Mouse (Mus musculus) gastrocnemius, postnatal 36 days (tissue): ENCODE measurements around the gene Itpr3. TPM values are rescaled to one million over a fixed set of nuclear protein-coding genes. Genes with fewer than 3 reads are reported as not detected.

ENCODE experiments used
- DNase-seq, 2 experiments: peaks; one replicate each; pipeline ENCODE4 v3.0.0; 2022
- intact Hi-C: fragments of 180-260 bp; cut with DNase I; formaldehyde crosslinking; loops from one replicate; pipeline ENCODE4 v1.15.1; 2025
- long read RNA-seq, 2 experiments: library from polyadenylated mRNA; stranded (forward); transcript quantifications; one replicate each; pipeline ENCODE4 v2.0.0; 2021
- total RNA-seq, 2 experiments: library from RNA; stranded (reverse); gene quantifications; 2 replicates each; pipeline ENCODE4 v1.2.3; 2021

Itpr3 gene
- total RNA-seq, result 1 to 10 TPM; 1.8 to 2.2 TPM
- long read RNA-seq, experiment 1, result 0 reads
- long read RNA-seq, experiment 2, result 0 reads

DNA sequence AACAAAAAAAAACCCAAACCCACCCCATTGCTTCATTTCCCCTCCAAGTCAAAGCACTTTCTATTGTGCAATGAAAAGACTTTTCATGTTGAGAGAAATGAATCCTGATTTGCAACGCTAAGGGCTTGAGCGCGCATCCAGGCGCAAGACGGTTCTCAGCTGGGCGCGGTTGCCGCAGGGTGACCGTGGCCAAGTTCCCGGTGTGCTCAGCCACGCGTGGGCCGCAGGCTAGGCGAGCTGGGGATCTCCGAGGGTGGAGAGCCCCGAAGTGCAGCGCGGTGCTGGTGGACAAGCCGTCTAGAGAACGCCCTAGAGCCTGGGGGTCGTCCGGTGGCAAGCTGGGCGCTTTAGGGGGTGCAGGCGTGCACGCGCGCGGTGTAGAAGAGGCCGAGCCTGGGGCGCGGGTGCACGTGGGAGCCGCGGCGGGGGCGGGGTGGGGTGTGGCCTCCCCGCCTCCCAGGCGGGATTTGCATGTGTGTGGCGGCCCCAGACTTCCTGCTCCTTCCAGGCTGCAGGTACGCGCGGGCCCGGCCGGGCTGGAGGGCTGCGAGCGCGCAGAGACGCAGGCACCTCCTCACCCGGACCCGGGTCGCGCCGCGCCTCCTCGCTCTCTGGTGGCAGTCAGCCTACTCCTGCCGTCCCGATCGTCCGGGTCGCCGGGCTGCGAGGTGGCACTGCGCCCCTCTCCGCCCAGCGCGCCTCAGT is at the start of gene Itpr3:
TSS of gene Itpr3 (plus strand) at position 493 of the 705 bp plus-strand sequence.
- intact Hi-C loops, result no loop called here
- peak; percentile 49 to 57 for DNase-seq

DNA sequence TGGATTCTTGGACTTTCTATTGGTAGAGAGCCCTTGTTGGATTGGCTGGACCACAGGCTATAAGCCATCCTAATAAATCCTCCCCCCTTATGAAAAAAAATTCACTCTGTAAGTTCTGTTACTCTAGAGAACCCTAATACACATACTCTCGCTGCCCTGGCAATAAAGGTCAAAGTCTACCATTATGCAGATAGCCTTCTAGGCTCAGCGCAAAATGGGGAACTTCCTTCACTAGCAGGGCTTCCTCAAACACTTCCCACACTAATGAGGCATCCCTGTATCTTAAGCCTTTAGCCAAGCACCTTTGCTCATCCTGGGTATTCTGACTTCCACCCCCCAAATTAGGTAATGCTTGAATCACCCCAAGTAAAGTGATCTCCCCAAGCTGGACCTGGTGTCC is 48.8 kb upstream of the Itpr3 start:
- intact Hi-C loops, result no loop called here
- no peak for DNase-seq

DNA sequence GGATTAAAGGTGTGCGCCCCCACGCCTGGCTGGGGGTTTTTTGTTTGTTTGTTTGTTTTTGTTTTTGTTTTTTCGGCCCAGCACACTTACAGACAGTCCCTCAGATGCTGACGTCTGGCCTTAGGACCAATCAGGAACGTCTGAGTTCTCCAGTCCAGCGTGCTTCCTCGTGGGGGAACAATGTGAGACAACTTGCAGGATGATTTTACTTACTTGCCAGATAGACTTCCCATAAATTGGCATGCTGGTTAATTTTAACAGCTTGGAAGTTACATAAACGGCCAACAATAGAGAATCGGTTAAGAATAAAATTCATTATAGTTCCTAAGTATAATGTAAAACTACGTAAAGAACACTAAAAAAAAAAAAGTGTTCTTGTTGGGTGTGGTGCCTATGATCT is 45.9 kb upstream of the Itpr3 start:
- DNase-seq, result no peak
- intact Hi-C loops, result no loop called here

DNA sequence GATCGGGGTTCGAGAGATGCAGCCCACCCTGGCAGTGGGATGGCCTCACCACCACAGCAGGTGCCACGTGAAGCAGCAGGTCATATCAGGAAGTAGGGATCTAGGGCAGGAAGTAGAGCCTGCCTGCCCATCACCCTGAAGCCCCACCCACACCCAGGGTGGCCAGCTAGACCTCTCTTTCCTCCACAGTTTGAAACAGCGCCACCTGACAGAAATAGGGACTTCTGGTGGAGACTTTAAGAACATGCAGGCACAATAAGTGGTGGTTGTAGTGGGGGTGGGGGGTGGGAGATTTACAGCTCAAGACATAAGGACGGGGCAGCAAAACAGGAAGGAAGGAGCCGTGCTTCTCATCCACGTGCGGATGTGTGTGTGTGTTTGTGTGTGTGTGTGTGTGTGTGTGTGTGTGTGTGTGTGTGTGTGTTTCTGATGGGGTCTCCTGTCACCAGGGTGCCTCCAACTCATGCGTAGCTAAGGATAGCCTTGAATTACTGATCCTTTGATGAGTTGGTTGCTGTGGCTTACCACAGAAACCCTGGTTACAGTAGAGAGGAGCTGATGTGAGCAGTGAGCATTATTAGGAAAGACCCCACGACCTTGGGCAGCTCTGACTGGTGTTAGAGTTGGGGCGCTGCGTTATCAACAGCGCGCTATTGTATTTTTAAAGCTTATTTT is 45.0 kb upstream of the Itpr3 start:
- no peak for DNase-seq
- intact Hi-C loops, result no loop called here

DNA sequence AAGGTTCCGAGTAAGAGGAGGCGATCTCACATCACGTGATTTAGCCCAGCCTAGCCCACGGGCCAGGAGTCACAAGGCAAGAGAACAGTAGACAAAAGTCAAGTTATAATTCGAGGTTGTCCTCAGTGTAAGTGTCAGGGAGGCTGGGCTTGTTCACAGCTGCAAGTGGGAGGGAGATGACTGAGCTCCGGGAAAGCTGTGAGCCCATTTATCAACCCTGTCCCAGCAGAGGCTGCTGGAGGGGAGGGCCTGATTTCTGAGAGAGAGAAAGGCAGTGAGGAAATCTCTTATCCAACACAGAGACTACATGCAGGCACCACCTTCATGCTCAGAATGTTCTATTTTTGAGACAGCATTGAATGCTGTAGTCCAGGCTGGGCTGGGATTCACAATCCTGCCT is 44.2 kb upstream of the Itpr3 start:
- intact Hi-C loops, result no loop called here
- no peak for DNase-seq

DNA sequence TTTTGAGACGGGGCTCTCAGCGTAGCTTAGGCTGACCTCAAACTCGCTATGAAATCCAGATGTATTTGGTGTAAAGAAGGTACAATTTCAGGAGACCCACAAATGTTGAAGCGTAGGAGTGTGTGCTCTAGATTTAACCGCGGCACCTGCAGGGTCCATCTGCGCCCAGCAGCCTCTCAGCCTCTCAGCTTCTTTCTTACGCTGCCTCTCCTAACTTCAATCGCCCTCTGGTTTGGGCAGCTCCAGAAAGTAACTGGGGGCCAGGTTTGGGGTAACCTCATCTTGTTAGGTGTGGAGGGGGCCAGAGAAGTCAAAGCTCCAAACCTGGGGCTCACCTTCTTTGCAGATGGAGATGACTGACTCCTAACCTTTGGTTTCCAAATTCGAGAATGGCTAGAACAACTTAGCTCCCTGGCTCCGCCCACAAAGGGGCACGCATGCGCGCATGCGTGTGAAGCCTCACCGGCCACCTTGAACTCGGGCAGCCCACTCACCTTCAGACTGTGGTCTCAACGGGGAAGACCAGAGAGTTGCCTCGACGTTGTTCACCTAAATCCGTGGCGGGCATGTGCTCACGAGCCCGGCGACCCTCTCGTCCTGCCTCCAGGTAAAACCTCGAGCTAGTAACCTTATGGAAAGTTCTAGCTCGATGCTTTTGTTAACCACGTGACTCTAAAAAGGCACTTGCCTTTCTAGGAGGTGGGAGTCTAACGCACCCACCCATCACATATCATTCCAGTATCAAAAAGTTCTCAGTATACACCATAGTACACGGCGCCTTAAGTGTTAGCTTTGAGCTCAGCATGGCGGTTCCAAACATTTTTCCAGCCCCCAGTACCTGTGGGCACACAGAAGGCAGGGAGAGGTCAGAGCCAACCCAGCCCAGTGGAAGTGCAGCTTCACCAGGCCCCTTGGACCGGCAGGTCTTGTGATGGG is 39.3 kb upstream of the Itpr3 start:
- intact Hi-C loops, result no loop called here

DNA sequence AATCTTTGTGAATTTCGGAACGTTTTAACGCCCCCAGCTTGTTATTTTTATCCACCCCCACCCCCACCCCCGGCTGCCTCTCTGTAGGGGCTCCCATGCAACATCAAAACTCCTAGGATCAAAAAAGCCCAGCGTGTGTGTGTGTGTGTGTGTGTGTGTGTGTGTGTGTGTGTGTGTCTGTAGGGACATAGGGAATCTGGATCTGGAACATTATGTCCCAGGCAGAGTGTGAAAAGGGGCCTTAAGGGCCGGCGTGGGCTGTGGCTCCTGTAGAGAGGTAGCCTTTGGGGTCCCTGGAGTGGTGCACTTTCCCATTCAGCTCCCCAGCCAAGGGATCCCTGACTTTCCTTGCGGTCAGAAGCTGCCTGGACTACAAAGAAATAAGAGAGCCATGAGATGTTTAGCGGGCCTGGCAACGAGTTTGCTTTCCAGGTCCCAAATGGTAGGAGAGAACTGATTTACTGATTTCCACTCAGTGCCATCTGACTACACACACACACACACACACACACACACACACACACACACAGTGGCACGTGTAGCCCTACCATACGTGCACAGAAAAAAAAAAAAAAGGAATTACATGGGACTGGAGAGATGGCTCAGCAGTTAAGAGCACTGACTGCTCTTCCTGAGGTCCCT is 38.4 kb upstream of the Itpr3 start:
- intact Hi-C loops, result no loop called here
- DNase-seq, result no peak

More for the DNA sequence above, 39.3 kb upstream of the Itpr3 start:
- peak; percentile 82 to 84 for DNase-seq

DNA sequence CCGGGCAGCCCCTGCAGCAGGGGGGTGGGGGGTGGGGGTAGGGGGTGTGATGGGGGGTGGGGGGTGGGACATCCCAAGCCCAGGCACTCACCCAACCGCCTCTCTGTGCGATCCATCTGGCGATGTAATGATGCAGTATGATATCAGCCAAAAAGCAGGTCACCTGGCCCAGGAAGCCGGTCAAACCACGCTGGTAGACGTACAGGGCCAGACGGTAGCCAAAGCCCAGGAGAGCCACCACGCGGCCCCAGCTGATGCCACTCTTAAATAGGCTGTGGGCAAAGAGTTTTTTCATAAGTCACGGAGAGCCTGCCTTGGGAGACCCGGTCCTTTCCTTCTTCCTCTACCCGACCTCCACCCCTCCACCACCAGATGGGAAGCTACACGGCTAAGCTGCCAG is 36.0 kb upstream of the Itpr3 start:
- no peak for DNase-seq
- intact Hi-C loops, result no loop called here

DNA sequence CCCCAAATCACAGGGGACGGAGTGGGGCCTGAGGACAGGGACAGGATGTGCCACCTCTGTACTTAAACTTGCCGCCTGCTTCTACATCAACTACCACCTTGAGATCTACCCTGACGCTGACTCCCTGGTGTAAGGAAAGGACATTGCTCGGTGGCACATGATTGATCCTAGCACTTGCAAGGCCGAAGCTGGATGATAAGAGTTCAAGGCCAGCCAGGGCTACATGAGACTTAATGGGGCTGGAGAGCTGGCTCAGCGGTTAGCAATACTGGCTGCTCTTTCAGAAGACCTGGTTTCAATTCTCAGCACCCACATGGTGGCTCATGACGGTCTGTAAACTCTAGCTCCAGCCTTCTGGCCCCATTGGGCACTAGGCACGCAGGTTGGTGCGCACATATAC is 35.4 kb upstream of the Itpr3 start:
- DNase-seq, result no peak
- intact Hi-C loops, result no loop called here

DNA sequence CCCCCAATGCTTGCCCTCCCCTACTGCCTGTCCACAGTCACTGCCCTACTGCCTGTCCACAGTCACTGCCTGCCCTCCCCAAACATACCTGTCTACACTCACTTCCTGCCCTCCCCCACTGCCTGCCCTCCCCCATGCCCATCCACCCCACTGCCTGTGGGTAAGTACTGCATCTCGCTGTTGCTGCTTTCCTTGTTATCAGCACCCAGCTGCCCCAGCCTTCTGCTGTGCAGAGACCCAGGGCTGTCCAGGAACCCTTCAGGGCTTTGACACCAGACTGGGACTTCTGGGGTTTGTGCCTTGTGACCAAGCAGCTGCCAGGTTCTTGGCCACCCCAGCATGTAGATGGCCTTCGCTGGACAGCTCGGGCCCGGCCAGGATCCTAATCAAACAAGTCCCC is 33.8 kb upstream of the Itpr3 start:
- no peak for DNase-seq
- intact Hi-C loops, result no loop called here

DNA sequence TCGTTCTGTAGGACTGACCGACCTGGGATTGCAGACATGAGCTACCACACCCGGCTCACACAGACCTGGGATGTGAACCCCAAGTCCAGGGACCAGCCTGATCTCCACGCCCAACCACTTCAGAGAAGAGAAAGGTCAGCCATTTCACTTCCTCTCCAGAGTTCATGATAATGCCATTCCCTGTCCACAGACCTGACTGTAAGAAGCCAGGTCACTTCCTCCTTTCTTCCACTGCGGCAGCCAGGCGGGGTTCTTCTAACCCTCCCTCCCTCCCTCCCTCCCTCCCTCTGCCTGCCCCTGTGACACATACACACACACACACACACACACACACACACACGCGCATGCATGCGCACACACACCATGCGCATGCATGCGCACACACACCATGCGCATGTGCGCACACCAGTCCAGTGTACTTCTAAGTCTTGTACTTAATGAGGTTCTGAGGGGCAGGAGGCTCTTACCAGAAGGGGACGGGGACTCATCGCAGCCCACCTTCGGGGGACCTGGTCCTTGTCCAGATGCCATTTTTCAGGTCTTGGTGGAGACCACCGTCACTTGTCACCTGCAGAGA is 31.7 kb upstream of the Itpr3 start:
- DNase-seq, result no peak
- intact Hi-C loops, result no loop called here

DNA sequence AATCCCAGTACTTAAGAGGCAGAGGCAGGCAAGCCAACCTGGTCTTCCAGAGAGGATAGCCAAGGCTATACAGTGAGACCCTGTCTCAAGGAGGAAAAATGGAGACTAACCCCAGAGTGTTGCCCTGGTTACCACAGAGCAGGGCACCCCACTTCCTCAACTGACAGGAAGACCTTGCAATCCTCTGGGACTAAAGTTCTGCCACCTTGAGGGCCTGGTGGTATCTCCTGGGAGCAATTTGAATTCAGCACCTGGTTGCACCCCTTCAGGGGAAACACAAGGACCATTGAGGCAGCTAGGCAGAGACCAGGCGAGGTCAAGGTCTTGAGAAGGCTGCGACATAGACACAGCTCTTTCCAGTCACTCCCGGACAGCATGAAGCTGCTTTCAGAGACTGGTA is 31.2 kb upstream of the Itpr3 start:
- no peak for DNase-seq
- intact Hi-C loops, result no loop called here

DNA sequence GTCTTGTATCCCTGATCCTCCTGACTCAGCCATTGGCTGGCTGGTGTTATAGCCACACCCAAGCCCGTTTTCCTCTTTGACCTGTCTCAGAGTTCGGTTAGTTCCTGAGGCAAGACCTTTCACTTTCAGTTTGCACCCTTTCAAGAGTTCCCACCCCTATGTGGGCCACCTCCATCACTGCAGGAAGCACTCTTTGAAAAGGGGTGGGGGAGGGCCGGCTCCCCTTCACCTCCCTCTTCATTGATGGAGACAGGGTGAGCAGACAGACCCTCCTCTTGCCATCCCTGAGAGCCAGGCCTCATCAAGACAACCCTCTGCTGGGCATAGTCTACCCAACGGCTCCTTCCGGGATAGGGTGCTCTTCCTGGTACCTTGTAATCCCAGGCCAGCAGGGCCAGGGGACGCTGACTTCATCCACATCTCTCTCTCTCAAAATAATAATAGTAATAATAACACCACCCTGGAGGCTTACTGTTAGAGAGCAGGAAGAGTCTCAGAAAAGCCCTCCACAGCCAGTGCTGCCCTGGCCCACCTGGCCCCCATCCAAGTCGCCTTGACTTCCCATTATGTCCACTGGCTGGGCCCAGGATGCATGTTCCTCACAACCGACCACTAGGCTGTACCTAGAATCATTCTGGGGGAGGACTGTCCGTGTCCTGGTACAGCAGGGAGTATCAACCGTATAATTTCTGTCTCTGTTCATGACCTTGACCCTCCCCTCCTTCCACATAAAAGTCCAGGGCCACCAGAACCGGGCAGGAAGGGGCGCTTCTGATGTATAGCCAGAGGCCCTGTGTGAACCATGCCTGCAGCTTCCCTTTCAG is 29.4 kb upstream of the Itpr3 start:
- intact Hi-C loops, result no loop called here
- no peak for DNase-seq

DNA sequence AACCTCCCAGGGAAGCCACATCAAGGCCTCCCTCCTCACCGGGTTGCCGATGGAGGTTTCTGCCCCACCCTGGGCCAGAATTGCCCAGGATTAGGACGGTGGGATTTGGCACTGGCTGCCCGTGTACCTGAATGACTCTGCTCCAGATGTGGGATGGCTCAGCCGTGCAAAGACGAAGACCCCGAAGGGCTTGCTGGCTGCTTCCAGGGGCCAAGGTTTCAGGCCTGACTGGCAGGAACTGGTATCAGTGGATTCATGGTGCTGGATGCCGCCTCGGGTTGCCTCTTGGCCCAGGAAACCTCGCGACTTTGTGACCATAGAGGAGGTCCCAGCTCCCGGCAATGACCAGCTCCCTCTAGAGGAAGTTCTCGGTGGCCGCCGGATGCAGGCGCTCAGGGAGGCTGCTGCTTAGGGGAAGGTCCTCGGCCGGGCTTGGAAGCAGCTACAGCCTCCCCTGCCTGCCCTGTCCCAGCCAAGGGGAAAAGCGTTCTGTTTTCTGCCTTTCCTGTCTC is 28.8 kb upstream of the Itpr3 start:
- peak; percentile 87 to 88 for DNase-seq
- intact Hi-C loops, result no loop called here

DNA sequence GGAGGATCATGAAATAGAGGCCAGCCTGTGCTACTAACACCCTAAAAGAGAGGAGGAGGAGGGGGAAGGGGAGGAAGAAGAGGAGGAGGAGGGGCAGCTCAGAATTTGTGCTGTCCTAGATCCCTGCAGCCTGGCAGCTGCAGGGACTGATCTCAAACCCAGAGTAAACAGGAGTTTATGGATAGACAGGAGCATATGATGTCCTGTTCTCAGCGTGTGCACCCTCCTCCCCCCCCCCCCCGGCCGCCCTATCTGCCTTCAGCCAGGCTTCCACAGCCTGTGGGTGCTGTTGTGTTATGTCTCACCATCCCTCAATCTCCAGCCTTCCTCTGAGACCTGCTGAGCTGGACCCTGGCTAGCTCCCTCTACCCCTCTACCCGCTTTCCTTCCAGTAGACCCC is 28.2 kb upstream of the Itpr3 start, which contains the start of gene Bak1:
TSS of gene Bak1 (minus strand) at position 101 of the 400 bp plus-strand sequence.
- DNase-seq, result no peak
- intact Hi-C loops, result no loop called here

DNA sequence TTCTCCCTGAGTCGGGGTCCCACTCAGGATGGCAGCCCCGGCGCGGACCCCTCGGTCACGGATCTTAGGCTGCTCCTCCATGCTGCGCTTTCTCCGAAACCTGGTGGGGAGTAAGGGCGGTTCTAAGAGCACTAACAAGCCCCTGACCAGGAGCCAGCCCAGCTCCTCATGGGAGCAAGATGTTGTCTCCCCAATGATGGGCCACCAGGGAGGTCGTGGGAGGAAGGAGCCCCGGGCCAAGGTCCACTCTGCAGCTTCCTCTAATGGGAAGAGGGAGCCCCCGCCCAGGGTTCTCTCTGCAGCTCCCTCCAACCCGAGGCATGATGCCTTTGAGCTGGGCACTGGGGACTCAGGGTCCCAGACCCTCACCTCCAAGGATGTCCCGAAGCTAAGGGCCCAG is 27.7 kb upstream of the Itpr3 start:
- intact Hi-C loops, result no loop called here
- no peak for DNase-seq

DNA sequence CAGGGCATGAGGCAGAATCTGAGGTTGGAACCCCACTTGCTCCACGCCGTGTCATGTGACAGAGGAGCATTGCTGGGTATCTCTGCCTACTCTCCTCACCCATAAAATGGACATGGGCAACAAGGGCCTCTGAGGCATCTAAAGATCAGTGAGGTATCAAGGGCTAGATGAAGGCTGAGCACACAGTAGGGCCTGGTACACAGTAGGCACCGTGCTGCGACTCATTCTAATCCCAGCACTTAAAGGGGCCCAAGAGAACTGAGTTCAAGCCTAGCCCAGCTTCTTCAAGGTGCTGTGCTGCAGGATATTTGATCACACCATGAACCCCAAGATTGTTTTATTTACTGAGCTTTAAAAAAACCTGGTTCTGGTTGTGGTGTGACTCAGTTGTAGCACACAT is 26.2 kb upstream of the Itpr3 start:
- intact Hi-C loops, result loop anchor here (5.0 to 10.0 kb wide), 2 partner anchors 151 to 484 kb away; no protein-coding TSS in a partner anchor
- DNase-seq, result no peak

DNA sequence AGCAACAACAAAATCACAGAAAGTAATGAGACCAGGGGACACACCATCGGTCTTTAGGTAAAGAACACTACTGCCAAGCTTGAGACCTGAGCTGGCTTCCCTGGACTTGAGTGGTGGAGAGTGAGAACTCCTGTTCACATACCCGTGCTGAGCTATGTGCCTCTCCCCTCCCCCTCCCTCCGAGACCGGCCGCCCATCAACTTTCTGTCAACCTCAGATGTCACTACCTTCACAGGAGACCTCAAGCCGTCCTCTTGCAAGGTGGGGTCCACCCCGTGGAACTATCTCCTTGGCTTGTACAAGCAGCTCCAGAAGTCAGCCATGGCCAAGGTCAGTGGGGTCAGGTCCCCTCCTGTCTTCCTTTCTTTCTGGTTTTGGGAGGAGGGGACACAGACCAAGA is 24.8 kb upstream of the Itpr3 start:
- DNase-seq, result no peak
- intact Hi-C loops, result loop anchor here (2.0 to 10.0 kb wide), 4 partner anchors 54 to 482 kb away; no protein-coding TSS in a partner anchor

DNA sequence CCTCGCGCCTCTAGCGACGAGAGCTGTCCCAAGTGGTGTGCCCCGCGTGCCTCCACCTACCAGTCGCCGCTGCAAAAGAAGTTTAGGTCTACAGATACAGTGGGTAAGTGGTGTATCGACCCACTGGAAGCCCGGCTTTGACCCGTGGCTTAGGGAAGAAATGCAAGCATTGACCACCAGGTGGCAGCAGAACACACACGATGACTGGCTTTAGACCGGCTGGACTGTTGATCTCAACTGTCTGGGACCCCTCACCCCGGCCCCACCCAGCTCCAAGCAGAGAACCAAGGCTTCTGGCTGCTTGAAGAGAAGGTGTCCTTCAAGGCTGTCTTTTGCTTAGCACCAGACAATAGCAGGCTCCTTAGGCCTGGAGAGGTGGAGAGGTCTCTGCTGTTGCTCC is 24.2 kb upstream of the Itpr3 start:
- peak; percentile 71 to 74 for DNase-seq
- intact Hi-C loops, result loop anchor here (2.0 to 10.0 kb wide), 4 partner anchors 54 to 482 kb away; no protein-coding TSS in a partner anchor
